Mouse (Mus musculus) embryonic fibroblast, embryonic 13.5 days (primary cell): Measurements from ENCODE around the gene Arid1b.

ENCODE experiments used
- CTCF ChIP-seq: IDR thresholded peaks from 2 replicates; pipeline ENCODE4 v1.5.1; 2011; ENCODE audit warnings: mild to moderate bottlenecking, control low read depth, low read length, moderate library complexity, borderline replicate concordance; ENCODE audit not compliant: insufficient read depth
- POLR2A ChIP-seq: IDR thresholded peaks from 2 replicates; pipeline ENCODE4 v1.6.1; 2011; ENCODE audit warnings: low read depth, mild to moderate bottlenecking, control low read depth, low read length, moderate library complexity

DNA sequence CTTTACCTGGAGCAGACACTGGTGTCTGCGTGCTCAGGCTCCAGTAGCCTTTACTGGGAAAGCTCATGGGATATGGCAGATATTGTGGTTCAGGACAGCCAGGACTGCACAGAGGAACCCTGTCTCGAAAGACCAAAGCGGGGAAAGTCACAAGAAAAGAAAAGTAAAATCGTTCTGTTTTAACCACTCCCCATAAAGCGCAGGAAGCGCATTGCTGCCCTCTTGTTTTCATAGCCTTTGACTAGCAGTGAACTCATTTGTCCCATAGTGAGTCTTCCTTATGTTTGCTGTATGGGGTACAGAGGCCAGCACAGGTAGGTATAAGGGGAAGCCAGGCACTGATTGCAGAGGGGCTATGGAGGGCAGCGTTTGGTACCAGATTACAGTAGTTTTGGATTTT is 173.9 kb downstream of the Arid1b start:
- no peak for TF ChIP-seq POLR2A
- no peak for TF ChIP-seq CTCF
